Mouse (Mus musculus) heart, adult 11 months (tissue): ENCODE measurements around the gene Naaladl2.
"Not testable (repeated sequence)": the region's sequence is repeated elsewhere in the genome, so short reads cannot be mapped to it uniquely, and the experiment has no call there.

Experiments
- DNase-seq: peaks from one replicate; pipeline ENCODE4 v3.0.0; 2022

Gene Naaladl2

GRCm38 (mm10) chr3:24217476-24217875, 926.6 kb downstream of the Naaladl2 start:
- no peak for DNase-seq

DNA sequence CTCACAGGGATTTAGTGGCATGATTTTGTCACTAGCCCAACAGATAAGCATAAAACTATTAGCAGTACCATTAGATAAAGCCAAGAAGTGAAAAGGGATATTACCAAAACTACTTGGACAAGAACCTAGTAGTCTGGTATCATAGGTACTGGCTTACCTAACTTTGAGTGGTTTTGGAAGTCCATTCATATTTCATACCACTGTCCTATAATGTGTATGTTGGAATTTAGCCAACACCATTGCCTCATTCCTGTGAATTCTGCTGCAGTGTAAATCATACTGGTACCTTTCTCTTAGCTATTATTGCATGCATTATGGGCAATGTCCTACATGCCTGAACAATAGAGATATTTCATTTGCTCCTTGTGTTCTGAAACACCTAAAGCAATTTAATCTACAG, 977.5 kb downstream of the Naaladl2 start:
- DNase-seq = no peak

DNA sequence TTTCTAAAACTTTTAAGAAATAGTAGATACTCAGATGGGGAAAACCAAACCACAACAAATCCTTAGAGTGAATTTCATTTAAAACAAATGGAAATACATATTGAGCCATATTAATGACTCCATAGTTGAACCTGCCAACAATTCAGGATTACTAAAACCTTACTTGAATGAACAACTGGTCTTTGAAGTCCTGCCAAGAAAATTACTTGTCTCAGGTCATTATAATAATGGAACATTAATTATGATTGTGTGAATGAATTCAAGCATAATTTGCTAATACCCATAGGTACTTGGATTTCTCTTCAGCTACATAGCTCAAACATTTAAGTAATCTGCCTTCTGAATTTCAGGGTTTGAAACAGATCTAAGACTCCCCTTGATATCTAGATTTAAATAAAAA, 980.1 kb downstream of the Naaladl2 start:
- DNase-seq = no peak

- DNase-seq = not testable (repeated sequence)
Observed at GRCm38 (mm10) chr3:24151086-24151815, 992.8 kb downstream of the Naaladl2 start.

DNA sequence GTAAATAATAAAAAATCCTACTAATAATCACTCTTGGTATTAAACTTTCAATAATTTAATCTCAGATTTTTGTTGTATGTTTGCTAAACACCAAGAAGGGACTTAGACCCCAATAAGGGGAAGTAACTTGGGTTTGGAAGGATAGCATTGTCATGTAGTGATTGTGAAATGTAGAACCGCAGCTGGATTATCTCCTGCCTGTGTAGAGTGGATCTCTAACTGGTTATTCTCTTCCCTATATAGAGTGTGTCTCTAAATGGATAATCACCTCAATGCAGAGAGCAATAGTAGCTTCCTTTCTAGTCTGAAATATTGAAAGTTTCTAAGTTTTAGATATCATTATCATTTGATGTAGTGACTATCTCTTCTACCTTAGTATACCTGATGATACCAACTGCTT, 1001.3 kb downstream of the Naaladl2 start:
- DNase-seq = no peak

DNA sequence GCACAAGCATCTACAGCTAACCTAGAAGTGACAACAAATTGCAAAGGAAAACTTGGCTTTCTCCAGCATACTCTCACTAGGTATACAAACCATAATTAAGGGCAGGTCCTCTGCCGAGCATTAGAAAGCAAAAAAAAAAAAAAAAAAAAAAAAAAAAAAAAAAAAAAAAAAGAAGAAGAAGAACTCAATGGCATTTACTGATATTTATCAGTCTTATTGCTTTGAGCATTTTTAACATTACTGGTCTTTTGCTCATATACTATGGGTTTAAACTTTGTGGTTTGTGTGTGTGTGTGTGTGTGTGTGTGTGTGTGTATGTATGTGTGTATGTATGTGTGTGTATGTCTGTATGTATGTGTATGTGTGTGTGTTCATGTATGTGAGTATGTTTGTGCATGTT, 1006.1 kb downstream of the Naaladl2 start:
- no peak for DNase-seq

DNA sequence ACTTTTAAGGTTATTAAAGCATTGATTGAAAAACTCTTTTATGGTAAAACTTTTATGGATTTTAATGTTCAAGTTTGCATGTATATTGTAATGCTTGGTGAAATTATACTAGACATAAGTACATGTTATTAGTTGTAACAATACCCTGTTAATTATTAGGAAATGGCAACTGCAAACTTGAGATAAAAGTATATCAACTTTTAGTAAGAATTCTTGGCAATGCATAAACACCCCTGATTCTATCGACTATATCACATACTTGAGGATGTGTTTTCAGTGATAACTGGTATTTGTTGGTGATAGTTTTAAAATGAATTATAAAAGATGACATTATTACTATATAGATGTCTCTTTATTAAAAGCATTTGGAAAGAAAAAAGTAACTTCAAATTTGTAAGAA, 1017.9 kb downstream of the Naaladl2 start:
- DNase-seq = no peak

DNA sequence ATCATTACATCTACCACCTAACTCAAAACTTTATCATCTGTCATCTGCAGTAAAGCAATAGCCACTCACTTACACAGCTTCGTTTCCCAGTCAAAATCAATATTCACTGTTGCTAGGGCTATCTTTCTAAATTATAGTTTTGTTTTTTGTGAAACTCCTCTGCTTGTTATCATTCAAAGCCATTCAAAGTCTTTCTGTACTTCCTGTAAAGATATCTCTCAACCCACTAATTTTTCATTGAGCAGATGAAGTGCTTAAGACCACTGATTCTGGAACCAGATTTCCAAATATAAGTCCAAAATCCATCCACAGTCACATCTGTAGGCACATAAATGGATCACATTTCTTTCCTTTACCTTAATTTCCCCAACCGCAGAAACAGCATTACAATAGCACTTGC, 1020.0 kb downstream of the Naaladl2 start:
- no peak for DNase-seq

- no peak for DNase-seq
Observed at GRCm38 (mm10) chr3:24118136-24118535, 1025.9 kb downstream of the Naaladl2 start.

GRCm38 (mm10) chr3:24114849-24115248, 1029.2 kb downstream of the Naaladl2 start:
- DNase-seq = no peak

DNA sequence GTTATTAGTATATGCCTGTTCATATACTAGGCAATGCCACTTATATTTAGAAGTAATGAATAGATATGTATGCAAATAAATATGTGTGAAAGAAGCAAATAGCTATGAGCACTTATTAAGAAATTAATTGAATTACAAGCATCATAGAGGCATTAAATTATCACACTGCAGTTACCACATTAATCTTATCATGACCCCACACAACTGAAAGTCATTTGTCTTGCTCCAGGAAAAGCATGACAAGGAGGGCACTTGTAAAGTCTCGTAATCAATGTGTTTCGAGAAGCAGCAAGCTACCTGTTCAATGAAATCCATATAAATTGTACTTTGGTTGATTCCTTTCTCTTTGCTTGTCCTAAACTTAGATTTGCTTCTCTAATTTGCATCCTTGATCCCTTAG, 1030.7 kb downstream of the Naaladl2 start:
- DNase-seq = no peak

DNA sequence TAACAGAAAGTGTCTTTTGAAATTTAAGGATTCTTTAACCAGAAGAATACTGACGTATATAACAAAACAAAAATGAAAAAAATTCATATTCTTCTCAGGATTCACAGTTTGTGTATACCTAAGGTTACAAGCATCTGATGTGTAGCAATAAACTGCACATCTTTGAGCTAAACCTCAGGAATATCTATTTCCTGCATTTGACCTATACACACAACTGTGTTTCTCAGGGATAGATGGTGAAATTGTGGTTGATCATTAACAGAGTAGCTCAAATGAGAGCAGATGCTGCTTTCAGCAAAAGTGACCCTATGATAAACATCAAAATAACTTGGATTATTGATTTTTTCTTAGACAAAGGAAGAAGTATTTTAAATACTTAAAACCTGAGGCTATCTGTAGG, 1037.7 kb downstream of the Naaladl2 start:
- no peak for DNase-seq

DNA sequence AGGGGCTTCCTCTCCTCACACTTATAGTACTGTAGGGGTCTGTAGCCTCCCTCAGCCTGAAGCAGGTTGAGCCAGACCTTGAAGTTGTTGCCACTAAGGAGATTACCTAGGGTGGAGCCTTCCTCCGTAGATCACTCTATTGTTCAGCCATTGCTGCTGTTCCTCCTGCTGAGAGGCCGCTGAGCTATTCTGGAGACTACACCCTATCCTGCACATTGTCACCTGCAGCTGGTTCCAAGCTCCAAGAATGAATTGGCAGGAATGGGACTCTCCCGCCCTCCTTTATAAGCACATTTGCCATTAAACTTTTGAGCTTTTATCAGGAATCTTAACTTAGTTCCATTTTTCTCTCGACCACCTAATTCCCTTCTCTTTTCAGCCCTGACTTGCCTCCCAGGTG, 1064.3 kb downstream of the Naaladl2 start:
- DNase-seq = peak; percentile 76

GRCm38 (mm10) chr3:24071169-24071797, 1072.8 kb downstream of the Naaladl2 start:
- peak; percentile 89 for DNase-seq

DNA sequence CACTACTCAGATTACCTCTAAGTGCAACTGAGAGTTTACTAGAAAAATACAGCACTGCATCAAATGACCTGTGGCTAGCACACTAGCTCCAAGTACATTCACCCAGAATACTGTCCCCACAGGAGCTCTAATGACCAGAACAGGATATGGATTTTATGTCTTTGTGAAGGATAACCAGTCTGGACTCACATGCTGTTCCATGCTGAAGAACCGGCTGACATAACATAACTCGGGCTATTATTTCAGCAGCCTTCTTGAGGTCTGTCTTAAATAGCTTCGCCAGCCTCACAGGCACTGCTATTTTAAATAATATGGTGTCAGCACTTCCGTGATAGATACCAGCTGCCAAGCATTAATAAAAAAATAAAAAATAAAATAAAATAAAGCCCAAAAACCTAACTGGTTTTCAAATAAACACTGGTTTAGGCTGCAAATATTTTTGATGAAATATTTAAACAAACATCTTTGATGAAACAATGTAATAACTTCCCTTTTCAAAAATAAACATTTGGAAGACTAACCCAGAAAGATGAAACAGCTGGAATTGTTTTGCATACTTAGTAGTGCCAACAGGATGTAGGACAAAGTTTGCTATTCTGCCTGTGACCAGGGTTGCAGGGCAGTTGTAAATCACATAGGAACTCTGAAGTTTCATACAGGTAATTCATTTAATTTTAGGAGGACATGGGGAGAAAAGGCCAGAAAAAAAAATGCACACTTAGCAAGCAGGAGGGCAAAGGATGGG, 1073.5 kb downstream of the Naaladl2 start:
- no peak for DNase-seq

DNA sequence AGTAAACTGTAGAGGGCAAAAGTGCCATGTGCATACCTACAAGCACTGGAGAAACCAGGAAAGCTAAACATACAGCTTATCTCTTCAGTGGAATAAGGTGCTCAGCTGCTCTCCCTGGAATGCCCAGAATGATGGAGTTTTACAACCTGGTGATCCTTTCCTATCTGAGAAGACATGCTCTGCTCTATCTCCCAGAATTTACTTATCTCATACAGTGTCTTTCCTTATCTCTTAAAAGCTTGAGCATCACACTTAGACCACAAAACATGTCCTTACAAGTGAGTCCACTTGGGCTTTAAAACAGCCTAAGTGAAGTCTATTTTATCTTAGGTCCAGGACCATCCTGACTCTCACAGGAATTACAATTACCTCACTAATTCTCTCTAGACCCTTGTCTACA, 1095.8 kb downstream of the Naaladl2 start:
- no peak for DNase-seq

- no peak for DNase-seq
Observed at GRCm38 (mm10) chr3:24001741-24002140, 1142.3 kb downstream of the Naaladl2 start.

- DNase-seq = no peak
Observed at GRCm38 (mm10) chr3:23973727-23974126, 1170.3 kb downstream of the Naaladl2 start.

DNA sequence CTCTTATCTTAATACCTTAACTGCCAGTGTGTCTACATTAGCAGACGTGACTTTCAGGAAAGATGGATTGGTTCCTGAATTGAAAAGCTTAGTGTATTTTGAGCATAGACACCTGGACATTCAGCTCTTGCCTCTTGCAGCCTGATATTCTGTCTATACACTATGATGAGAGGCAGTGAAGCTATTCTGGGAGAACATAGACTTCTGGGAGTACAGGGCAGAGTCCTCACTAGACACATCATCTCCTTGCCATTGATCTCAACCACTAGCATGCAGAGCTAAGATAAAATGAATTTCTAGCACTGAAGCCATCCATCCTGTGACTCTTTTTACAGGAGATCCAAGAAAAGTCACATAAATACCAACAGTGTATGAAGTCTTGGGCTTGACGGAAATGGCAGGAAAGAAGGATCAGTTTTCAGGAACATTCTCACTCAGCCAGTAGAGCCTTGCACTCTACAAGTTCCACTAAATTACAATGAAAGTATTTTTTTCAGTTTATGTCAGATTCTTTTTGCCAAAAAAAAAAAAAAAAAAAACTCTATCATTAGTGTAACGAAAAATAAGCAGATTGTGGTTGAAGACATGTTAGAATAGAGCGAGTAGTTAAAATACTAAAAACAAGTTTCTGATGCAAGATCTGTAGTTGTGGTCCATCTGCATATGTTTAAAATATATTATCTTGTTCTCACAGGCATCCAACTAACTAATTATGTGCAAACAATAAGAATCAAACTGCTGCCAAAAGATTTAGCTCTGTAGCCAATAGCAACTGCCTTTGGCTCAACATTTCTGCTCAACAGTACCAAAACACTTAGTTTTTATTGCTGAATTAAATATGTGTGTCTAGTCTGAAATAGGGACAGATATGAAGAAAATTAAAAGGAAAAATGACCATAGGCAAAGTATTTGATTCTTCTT, 1171.1 kb downstream of the Naaladl2 start:
- no peak for DNase-seq

GRCm38 (mm10) chr3:23962961-23963621, 1181.0 kb downstream of the Naaladl2 start:
- peak; percentile 33 for DNase-seq

GRCm38 (mm10) chr3:23946182-23946581, 1197.9 kb downstream of the Naaladl2 start:
- no peak for DNase-seq

GRCm38 (mm10) chr3:23937299-23937698, 1206.8 kb downstream of the Naaladl2 start:
- peak; percentile 81 for DNase-seq
